Mouse (Mus musculus): ENCODE measurements around the gene Fyb2.

Gene Fyb2

GRCm38 (mm10) chr4:105015496-105015895, 102.2 kb downstream of the Fyb2 start:
- DNase-seq = no peak

GRCm38 (mm10) chr4:105016006-105016613, 102.9 kb downstream of the Fyb2 start:
- DNase-seq = no peak

- DNase-seq = no peak
Observed at GRCm38 (mm10) chr4:105027278-105027677, 114.0 kb downstream of the Fyb2 start.

GRCm38 (mm10) chr4:105031104-105031503, 117.8 kb downstream of the Fyb2 start:
- DNase-seq = no peak

GRCm38 (mm10) chr4:105033153-105033552, 119.9 kb downstream of the Fyb2 start:
- no peak for DNase-seq

GRCm38 (mm10) chr4:105034259-105034658, 121.0 kb downstream of the Fyb2 start:
- no peak for DNase-seq

- DNase-seq = no peak
Observed at GRCm38 (mm10) chr4:105050041-105050440, 136.8 kb downstream of the Fyb2 start.

- no peak for DNase-seq
Observed at GRCm38 (mm10) chr4:105051291-105051690, 138.0 kb downstream of the Fyb2 start.

Data from kidney, adult 8-10 months (tissue).